Mouse (Mus musculus): ENCODE measurements around the gene Atl1.

Gene Atl1

DNA sequence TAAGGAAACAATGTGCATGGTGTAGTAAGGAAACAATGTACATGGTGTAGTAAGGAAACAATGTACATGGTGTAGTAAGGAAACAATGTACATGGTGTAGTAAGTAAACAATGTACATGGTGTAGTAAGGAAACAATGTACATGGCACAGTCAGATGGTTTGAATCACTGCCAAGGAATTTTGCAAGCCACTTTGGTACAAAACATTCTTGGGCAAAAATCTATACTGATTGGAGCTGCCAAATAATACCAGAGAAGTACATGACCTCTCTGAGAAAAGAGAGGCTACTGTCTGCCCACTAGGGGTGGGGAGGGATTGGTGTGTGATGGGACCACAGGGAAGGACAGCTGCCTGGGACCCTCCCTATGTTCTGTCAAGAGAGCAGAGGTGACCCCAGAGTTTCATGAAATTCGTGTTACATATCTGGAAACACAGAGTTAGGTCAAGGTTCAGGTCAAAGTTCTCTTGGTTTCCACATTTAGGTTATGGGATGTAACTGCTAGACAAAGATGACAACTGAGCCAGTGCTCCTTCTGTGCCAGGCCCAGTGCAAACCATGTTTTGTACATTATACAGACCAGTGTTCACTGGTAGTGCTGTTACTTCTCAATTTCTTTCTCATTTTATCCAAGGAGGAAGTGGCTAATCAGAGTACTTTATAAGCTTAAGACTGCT is 49.4 kb downstream of the Atl1 start:
- no peak for DNase-seq (ENCODE audit: low read depth)

DNA sequence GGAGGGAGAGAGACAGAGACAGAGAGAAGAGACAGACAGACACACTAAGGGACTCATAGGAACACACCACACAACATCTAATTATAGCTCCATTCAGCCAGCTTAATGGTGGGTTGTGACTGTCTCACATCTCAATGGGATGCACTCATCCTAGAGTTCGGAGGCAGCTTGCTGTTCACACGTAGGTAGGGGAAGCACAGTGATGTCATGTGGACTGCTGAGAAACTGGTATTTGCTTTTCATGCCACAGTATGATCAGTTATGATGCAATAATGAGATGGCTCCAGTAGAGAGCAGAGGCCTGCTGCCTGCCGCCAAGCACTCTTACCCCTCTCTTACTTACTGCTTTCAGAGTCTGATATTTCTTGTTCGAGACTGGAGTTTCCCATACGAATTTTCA is 53.4 kb downstream of the Atl1 start:
- DNase-seq (ENCODE audit: low read depth), result no peak

DNA sequence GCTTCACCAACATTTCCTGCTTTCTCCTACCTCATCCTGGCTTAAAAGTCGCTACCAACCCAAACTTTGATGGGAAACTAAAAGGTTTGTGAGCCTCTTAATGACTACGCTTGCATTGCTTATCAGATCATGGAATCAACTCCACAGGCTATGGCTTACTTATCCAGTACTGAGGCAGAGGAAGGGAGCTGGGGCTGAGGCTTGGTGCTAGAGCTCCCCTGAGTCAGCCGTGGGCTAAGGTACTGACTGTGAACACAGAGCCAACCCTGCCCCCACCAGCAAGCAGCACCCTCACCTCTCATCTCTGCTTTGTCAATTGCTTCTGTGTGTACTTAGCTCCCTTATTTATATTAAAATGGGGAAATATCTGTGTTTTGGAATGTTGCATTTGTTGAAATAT is 55.1 kb downstream of the Atl1 start:
- no peak for DNase-seq (ENCODE audit: low read depth)

DNA sequence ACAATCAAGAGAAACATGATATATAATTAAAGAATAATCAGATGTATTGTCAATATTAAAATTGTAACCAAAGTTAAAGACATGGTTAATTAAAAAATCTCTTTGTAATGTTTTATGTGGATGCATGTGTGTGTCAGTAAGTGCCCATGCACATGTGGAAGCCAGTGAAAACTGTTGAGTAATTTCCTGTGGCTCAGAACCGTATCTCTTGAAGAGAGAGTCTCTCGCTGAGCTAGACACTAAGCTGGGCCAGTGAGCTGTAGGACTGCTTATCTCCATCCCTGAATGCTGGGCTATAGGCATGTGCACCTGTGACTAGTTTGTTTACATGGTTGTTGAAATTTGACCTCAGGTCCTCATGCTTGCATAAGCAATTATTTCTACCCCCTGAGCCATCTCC is 65.0 kb downstream of the Atl1 start:
- DNase-seq (ENCODE audit: low read depth), result no peak

DNA sequence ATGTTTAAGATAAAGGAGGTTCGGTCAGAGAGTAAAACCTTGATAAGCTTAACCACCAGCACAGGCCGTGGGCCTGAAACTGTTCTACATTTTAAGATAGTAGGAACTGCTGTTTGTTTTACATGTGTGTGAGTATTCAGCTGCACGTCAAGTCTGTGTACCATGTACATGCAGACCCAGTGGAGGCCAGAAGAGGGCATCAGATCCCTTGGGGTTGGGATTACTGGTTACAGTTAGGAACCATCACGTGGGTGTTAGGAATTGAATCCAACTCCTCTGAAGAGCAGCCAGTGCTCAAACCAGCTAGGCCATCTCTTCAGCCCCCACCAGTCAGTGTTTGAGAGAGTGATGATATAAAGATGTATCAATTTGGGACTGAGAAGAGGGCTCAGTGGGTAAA is 70.1 kb downstream of the Atl1 start:
- peak; percentile 54 for DNase-seq (ENCODE audit: low read depth)

DNA sequence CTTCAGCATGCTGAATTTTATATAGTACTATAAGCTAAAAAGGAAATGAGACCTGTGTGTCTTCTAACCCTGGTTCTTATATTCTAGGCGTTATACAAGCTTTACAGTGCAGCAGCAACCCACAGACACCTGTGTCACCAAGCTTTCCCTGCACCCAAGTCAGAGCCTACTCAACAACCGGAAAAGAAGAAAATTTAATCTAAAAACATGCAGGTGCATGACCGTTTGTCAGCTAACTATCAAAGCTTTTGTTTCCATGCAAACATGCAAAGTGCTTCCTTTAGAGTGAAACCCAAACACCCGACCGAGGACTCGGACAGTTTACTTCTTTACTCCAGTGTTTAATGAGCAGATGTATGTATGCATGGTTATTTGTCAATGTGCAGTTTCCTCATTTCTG is 70.7 kb downstream of the Atl1 start:
- DNase-seq (ENCODE audit: low read depth), result no peak

DNA sequence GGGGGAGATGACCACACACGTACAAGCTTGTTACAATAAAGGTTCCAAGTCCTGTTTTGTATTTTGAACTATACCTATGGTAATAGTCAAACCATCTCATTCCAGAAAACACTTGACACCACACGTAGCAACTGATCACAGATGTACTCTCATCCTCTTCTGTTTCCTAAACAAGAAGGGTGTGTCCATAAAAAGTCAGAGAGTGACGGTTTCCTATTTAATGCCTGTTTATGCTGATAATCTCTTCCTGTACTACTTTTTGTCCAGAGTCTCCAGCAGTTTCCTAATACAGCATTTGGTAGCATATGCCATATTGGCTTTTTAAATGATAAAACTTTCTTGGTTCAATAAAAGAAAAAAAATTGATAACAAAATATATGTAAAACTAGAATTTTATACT is 73.2 kb downstream of the Atl1 start:
- DNase-seq (ENCODE audit: low read depth), result no peak

DNA sequence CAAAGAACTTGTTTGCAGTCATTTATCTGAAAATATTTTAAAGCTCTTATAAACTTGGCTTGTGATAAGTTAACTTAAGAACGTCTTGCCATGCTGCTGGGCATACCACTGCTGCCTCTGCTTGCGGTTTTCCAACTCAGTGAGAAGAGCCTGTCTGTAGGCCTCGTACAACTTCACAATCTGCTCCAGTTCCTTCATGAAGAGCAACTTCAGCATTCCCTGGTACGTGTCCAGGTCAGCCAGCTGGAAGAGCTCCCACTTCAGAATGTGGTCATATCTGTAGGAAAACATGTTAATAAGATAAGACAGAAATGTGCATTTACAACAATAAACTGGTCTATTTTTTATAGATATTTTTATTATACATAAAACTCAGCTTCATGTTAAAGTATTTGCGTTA is 73.7 kb downstream of the Atl1 start:
- DNase-seq (ENCODE audit: low read depth), result no peak

DNA sequence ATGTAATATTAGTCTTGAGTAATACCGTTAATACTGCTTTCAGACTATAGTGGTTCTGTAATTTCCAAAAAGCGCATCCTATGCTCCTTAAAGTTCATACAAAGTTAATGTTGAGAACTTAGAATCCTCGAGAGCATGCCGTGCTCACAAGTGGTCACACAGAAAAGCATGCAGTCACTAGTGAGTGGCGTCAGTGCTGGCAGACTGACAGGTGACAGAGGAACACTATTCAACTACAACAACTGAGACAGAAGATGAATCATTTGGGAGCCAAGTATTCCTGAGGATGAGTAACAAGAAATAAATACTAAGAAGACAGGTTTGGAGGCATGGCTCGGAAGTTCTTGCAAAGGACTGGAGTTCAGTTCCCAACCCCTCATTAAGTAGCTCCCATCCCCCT is 74.7 kb downstream of the Atl1 start:
- DNase-seq (ENCODE audit: low read depth), result no peak

DNA sequence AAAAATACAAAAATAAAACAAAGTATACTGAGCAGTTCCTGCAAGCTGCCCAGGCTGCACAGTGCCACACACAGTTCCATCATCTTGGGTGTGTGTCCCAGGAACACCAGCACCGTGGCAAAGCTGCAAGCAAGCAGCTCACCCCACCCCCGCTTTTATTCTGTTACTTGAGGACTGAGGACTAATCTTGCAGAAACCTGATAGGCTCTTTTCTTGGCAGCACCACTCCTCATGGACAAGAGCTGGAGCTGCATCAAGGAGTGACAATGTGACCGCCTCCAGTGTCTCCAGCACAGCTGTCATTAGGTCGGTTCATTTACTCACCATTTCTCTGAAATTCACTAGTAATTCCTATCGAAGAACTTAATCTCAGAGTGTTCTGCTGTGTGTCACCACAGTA is 75.7 kb downstream of the Atl1 start:
- DNase-seq (ENCODE audit: low read depth), result no peak

DNA sequence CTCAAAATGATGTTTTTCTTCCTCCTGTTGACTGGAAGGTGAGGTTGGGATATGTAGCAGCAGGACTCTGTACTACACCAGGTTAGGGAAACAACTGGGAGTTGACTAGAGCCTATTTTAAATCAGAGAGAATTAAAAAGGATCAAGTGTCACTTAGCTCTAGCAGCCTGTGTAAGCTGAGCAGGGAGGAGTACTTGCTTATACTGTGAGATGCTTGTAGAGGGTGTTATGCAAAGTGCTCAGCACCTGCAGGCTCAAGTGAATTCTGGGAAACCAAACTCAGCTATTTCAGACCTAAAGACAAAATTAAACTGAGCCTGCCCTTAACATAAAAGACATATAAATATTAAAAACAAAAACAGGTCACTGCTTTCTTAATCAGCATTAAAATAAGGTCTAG is 81.3 kb downstream of the Atl1 start:
- DNase-seq (ENCODE audit: low read depth), result no peak

DNA sequence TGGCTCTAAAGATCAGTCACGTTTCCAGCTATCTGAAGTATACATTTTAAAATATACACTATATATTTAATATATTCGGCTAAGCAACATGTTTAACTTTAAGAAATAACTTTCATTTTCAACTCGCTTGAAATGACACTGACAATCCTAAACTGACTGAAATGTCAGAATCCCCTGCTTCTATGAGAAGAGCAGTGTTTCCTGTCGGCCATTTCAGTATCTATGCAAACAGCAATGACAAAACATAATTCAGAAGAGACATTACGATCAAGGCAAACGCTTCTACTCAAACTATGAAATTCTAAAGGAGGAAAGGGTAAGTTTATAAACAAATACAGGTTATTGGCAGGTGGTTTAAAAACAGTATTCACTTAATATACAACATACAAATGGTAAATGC is 84.3 kb downstream of the Atl1 start:
- no peak for DNase-seq (ENCODE audit: low read depth)

DNA sequence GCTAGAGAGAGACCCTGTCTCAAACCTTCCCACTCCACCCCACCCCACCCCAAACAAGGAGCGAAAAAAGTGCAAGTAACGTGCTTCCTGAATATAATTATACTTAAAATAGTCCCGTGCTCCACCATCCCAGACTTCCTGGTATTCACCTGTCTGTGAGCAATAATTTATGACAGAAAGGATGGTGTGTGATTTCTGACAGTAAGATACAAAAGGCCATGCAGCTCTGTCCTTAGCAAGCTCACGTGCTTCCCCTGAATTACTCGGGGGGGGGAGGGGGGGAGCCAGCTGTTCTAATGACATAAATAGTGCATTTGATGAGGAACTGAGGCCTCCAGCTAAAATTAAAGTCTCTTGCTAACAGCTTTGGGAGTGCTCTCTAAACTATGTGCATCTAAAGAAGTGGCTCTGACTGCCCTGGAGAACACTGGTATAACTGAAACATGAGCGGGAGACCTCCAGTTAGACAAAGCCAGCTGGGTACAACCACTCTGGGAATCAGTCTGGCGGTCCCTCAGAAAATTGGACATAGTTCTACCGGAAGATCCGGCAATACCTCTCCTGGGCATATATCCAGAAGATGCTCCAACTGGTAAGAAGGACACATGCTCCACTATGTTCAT is 85.1 kb downstream of the Atl1 start:
- DNase-seq (ENCODE audit: low read depth), result no peak

DNA sequence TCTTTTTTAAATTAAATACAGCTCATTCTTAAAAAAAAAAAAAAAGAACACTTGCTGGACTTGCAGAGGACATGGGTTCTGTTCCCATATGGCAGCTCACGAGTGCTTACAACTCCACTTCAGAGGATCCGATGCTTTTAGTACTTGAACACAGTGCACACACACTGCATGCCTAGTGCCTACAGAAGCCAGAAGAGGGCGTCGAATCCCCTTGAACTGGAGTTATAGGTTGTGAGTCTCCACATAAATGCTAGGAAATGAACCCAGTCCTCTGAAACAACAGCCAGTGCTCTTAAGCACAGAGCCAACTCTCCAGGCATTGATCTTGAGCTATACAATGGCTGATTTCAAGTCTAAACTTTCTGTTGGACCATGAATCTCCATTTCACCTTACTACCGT is 90.5 kb downstream of the Atl1 start:
- DNase-seq (ENCODE audit: low read depth), result no peak

DNA sequence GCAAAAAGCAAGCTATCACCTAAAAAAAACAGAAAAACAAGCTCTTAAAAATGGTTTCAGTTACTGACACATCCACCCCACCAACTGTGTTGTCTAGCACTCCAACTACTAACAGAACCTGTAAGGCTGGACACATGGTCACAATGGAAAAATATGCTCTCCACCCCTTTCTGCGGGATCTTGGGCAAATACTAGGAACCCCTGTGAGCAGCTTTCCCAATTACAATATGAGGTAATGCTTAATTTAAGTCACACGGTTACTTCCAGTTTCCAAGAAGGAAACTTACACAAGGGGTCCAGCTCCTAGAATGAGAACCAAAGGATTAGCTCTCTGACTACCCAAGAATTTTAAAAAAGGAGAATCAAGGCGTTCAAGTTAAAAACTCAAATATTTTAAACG is 93.1 kb downstream of the Atl1 start:
- peak; percentile 47 for DNase-seq (ENCODE audit: low read depth)

DNA sequence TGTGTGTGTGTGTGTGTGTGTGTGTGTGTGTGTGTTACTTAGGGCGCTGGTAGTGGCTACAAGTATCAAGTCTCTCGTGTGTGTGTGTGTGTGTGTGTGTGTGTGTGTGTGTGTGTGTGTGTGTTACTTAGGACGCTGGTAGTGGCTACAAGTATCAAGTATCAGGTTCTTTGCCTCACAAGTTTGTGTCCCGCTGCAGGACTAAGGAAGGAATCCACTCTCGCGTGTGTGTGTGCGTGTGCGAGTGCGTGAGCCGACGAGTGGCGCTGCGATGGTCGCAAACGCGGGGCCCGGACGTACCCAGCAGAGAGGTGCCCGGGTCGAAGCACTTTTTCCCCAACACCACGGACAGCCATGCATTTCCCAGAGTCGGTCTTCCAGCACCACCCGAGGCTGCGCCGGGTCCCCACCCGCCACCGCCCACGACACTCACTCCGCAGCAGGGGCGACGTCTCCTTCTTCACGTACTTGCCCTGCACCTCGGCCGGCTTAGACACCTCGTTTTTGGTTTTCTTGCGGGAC is 93.9 kb downstream of the Atl1 start:
- DNase-seq (ENCODE audit: low read depth), result no peak

DNA sequence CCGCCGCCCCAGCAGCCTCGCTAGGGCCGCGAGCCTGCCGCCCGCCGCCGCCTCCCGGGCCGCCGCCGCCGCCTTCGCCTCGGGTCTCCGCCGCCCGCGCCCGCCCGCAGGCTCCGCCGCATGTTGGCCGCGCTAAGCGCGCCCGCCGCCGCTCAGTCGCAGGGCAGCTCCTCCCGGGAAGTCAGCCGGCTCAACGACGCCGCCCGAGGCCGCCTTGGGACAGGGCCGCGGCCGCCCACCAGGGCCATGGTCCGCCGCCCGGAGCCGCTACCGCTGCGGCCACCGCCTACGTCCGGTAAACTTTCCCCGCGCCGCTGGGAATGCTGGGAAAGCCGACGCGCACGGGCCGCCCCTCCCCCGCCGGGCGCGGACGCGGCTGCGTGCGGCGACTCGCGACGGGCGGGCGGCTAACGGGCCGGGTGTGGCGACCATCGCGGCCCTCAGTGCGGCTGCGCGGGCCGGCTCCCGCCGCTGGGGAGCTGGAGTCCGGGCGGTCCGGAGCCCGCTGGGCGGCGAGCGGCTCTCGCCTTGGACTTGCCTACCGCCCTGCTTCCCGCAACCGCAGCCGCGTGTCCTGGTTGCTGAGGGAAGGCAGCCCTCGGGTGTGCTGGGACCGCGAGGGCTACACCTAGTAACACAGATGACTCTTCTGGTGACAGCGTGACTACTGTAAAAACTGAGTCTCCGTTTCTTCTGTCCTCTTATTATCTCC is 94.5 kb downstream of the Atl1 start, which contains the start of gene Sav1:
Sav1 (minus strand) TSS at position 217 of the 712 bp plus-strand sequence.
- DNase-seq (ENCODE audit: low read depth), result peak; percentile 63

DNA sequence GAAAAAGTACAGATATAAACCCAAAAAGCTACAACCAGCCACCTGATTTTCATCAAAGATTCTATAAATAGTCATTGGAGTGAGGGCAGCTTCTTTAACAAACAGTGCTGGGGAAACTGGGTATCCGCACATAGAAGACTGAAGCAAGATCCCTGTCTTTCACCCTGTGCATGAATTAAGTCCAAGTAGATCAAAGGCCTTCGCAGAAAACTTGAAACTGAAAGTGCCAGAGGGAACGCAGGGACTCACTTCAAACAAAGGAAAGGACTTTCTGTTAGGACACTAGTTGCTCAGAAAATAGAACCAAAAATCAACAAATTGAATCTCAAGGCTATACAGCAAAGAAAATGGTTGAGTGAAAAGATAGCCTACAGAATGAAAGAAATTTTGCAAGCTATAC is 103.0 kb downstream of the Atl1 start:
- no peak for DNase-seq (ENCODE audit: low read depth)

DNA sequence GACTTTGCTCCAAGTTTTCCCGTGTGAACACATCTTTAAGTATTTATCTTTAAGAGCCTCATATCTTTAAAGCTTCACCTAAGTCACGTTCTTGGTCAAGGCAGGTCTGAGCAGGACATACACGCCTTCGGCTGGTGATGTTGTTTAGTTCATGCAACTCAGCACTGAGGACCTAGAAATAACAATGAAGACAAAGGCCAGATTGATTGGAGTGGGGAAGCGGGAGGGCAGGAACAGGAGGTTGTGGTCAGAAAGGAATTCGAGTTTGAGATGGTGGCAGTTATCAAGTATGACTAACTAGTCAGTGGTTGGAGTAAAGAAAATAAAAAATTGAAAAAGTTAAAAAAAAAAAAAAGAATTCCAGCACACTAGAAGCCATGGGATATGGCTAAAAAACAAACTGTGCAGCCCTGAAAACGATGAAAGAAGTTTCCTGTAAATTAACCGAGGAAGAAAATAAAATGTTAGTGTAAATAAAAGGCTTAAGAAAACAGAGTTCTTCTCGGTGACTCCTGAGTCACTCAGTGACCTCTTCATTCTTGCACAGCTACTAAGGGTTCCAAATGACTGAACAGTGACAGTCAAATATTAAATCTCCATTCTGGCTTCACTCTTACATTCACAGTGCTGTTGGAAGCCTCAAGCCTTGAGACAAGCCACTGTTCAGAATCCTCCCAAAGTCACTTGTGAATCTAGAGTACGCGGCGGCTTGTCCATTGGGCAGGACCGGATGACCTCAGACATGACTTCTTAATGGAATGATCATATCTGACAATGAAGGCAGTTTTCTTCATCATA is 106.0 kb downstream of the Atl1 start:
- DNase-seq (ENCODE audit: low read depth), result peak; percentile 96

DNA sequence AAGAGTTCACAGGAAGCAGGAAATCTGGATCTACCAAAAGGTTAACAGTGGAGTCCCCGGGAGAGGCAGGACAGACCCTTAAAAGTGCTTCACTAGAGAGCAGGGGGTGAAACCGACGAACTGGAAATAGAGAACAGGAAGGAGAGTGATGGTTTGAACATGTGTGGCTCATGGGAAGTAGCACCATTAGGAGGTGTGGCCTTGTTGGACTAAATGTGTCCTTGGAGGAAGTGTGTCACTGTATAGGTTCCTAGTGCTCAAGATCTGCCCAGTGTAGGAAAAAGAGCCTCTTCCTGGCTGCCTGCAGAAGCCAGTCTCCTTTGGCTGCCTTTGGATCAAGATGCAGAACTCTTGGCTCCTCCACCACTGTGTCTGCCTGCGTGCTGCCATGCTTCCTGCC is 112.7 kb downstream of the Atl1 start:
- DNase-seq (ENCODE audit: low read depth), result no peak

DNA sequence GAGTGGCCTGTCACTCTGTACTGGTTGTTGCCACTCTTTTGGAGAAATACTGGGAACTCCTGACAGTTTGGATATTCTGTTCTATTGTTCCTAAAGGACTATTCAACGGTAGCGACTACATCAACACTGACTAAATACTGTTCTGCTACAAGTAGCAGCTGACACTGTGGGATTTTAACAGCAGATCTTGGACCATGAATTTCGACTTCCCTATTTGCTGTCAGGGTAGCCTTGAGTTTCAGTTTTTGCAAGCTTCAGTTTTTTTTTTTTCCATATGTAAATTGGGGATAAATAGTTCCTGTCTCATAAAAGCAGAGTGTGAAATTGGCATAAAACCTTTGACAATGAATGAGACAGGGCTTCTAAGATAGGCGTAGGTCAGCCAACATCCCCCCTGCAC is 117.9 kb downstream of the Atl1 start:
- DNase-seq (ENCODE audit: low read depth), result no peak

DNA sequence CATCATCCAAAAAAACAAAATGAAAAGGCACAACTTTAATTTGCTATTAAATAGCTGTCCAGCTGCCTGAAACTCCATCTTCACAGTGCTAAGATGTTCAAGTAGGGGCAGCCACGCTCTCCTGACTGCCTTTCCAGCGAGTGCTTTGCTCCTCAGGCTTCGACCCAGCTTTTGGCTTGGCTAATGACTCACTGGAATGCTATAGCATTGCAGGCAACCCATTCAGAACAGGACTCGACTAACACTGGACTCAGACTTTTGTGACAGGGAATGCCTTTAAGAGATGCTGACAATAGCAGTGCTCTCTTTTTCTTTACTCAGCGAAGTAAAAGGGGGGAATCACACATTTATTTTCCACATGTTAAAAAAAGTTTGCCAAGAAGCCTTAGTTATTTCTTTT is 119.3 kb downstream of the Atl1 start:
- DNase-seq (ENCODE audit: low read depth), result no peak

DNA sequence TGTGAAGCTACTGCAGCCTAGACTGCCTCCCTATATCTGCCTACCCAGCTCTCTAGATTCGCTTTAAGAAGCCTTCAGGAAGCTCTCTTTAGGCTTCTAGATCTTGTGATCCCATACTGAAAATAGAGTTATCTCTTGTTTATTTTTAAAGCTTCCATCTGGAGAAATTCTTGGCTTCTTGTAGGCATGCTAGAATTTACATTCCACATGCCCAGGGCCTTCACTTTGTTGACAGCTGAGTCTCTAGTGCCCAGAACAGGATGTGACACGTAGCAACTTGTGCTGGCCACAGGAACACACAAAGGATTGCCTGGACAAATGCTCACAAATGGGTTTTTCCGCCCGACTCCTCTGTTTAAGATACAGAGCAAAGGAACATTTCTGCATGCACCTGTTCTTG is 123.5 kb downstream of the Atl1 start:
- no peak for DNase-seq (ENCODE audit: low read depth)
